Mouse (Mus musculus) neural tube, embryonic 13.5 days (tissue): ENCODE data around the gene Bicral. TPM values are rescaled to one million over a fixed set of nuclear protein-coding genes. Genes with fewer than 3 reads are reported as not detected.
A peak's percentile ranks its signal among the peaks of the same experiment; 100 is the strongest.

Experiments
- ATAC-seq: fragments of 200-750 bp; cut with Nextera tagmentation; 2 replicates; pipeline ENCODE4 v1.8.0; 2017; ENCODE audit warnings: low read depth, mild to moderate bottlenecking, moderate TSS enrichment, moderate library complexity
- H3K27ac ChIP-seq: fragments of 300-500 bp; sonication (generic); replicated peaks from 2 replicates; pipeline ENCODE4 v1.5.1; 2015; ENCODE audit warnings: moderate library complexity, mild to moderate bottlenecking, inconsistent platforms
- H3K27me3 ChIP-seq: fragments of 300-500 bp; sonication (generic); 2 replicates; pipeline ENCODE4 v1.6.1; 2015; ENCODE audit warnings: mild to moderate bottlenecking, inconsistent platforms
- H3K36me3 ChIP-seq: fragments of 300-500 bp; sonication (generic); 2 replicates; pipeline ENCODE4 v1.6.1; 2015; ENCODE audit warnings: mild to moderate bottlenecking, inconsistent platforms
- H3K4me1 ChIP-seq: fragments of 300-500 bp; sonication (generic); replicated peaks from 2 replicates; pipeline ENCODE4 v1.6.1; 2015; ENCODE audit warnings: inconsistent platforms
- H3K4me2 ChIP-seq: fragments of 300-500 bp; sonication (generic); 2 replicates; pipeline ENCODE4 v1.6.1; 2015; ENCODE audit warnings: inconsistent platforms, mild to moderate bottlenecking, moderate library complexity
- H3K4me3 ChIP-seq: fragments of 300-500 bp; sonication (generic); 2 replicates; pipeline ENCODE4 v1.5.1; 2015; ENCODE audit warnings: mild to moderate bottlenecking, inconsistent platforms
- H3K9ac ChIP-seq: fragments of 300-500 bp; sonication (generic); 2 replicates; pipeline ENCODE4 v1.6.1; 2015; ENCODE audit warnings: moderate library complexity, mild to moderate bottlenecking, inconsistent platforms
- H3K9me3 ChIP-seq: fragments of 300-500 bp; sonication (generic); 2 replicates; pipeline ENCODE4 v1.6.1; 2016; ENCODE audit warnings: inconsistent platforms
- WGBS: fragments of 180-500 bp; shearing (Covaris S2); methylation state at CpG from one replicate; pipeline ENCODE4 v1.1.7; 2015; 5-methylcytosine and 5-hydroxymethylcytosine counted together
- polyA plus RNA-seq: library from polyadenylated mRNA; unstranded; fragments of >200 nt; fragmentation: Nextera tagmentation; extraction: Ambion mirVana; gene quantifications from 2 replicates; pipeline ENCODE4 v1.2.1, GENCODE M21; 2015

Gene Bicral
- polyA plus RNA-seq, 1 experiment from 2014 or later = 6.5 TPM

GRCm38 (mm10) chr17:46885910-46886643 lies 27.8 kb upstream of the Bicral start:
- Histone ChIP-seq H3K36me3 (no peaks in the 10 kb centered on the region), H3K9ac (no peak overlapping the region), H3K27me3 (no peaks in the 10 kb centered on the region), H3K9me3 (no peaks in the 10 kb centered on the region), H3K4me2 (no peak overlapping the region), H3K4me3 (no peak overlapping the region), H3K4me1 (peaks cover 9% of the 10 kb centered on the region), H3K27ac (no peak overlapping the region)
- no peak for ATAC-seq
- 64% methylated on average over 17 of the region's 17 CpGs for WGBS

DNA sequence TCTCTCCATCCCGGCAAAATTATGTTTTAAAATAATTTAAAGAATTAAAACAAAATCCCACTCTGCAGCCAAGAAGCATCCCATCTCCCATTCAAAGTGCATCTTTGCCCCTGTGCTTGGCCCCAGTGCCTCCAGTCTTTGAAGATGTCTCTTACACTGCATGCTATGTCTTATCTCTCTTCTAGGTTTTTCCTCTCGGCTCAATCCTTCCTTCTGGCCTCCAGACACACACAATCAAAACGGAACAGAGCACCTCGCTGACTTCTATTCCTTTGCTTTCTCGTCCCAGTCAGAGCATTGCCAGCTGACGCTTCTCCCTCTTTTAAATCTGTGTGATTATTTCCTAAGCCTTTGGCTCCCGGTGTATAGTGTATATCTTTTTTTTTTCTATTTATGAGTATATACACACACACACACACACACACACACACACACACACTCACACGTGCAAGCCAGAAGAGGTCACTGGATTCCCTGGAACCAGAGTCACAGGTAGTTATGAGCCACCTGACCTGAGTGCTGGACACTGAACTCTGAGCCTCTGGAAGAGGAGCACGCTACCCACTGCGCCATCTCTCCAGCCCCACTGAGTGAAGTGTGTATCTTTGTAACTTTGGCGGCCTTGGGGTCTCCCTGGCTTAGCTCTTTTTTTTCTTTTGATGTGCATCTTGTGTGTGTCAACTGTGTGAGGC lies 27.1 kb upstream of the Bicral start:
- no peak overlapping the region for H3K9ac ChIP-seq
- H3K4me3 ChIP-seq = no peak overlapping the region
- no peak overlapping the region for H3K4me2 ChIP-seq
- ATAC-seq = no peak
- H3K27me3 ChIP-seq = no peaks in the 10 kb centered on the region
- H3K9me3 ChIP-seq = no peaks in the 10 kb centered on the region
- no peak overlapping the region for H3K27ac ChIP-seq
- 90% methylated on average over 11 of the region's 11 CpGs for WGBS
- H3K36me3 ChIP-seq = no peaks in the 10 kb centered on the region
- H3K4me1 ChIP-seq = peaks cover 9% of the 10 kb centered on the region

GRCm38 (mm10) chr17:46884766-46885165 lies 26.5 kb upstream of the Bicral start:
- H3K27me3 ChIP-seq = no peaks in the 10 kb centered on the region
- WGBS = 92% methylated on average over 6 of the region's 6 CpGs
- no peak for ATAC-seq
- no peaks in the 10 kb centered on the region for H3K9me3 ChIP-seq
- H3K36me3 ChIP-seq = no peaks in the 10 kb centered on the region
- H3K9ac ChIP-seq = no peak overlapping the region
- no peak overlapping the region for H3K4me2 ChIP-seq
- no peak overlapping the region for H3K4me3 ChIP-seq
- H3K27ac ChIP-seq = no peak overlapping the region
- peaks cover 13% of the 10 kb centered on the region for H3K4me1 ChIP-seq

DNA sequence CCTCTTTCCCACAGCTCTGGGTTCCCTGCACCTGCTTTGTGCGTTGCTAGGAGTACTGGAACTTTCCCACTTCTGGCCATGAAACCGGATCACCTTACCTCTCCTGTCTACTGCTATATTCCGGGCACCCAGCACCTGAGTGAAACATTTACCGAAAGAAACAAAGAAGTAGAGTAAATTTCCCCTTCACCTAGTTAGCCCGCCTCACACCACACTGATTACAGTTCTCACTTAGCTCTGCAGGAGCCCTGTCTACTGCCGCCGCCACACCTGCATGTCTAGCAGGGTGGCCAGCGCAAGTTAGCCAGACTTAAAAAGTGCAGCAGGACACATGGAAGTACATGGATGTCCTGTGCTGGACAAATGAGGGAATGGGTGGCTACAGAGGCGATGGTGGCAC lies 24.8 kb upstream of the Bicral start:
- no peaks in the 10 kb centered on the region for H3K27me3 ChIP-seq
- H3K4me1 ChIP-seq = peaks cover 9% of the 10 kb centered on the region
- H3K4me3 ChIP-seq = no peak overlapping the region
- no peak overlapping the region for H3K9ac ChIP-seq
- no peak overlapping the region for H3K4me2 ChIP-seq
- H3K36me3 ChIP-seq = no peaks in the 10 kb centered on the region
- no peak overlapping the region for H3K27ac ChIP-seq
- no peaks in the 10 kb centered on the region for H3K9me3 ChIP-seq
- ATAC-seq = no peak
- 91% methylated on average over 9 of the region's 9 CpGs for WGBS

- Histone ChIP-seq H3K27ac (no peak overlapping the region), H3K4me3 (no peak overlapping the region), H3K4me2 (no peak overlapping the region), H3K36me3 (no peaks in the 10 kb centered on the region), H3K4me1 (peaks cover 9% of the 10 kb centered on the region), H3K9me3 (no peaks in the 10 kb centered on the region), H3K9ac (no peak overlapping the region), H3K27me3 (no peaks in the 10 kb centered on the region)
- WGBS = 81% methylated on average over 6 of the region's 6 CpGs
- no peak for ATAC-seq
These were observed 23.4 kb upstream of the Bicral start for GRCm38 (mm10) chr17:46881728-46882127.

DNA sequence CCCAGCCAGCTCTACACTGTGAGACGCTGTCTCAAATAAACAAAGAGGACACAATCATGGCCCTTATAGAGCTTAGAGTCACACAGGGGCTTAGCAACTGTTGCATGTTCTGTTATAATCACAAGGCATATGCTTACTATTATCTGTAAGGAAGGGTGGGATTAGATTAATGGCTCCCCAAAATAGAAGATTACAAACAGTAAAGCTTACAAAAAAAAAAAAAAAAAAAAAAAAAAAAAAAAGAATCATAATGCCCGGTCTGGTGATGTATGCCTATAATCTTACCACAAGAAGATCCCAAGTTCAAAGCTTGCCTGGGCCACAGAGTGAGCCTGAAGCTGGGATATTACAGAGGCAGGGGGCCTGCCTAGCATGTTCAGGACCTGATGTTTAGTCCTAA lies 22.0 kb upstream of the Bicral start:
- 0 out of 2 replicates have a peak, but pooled peaks have one; percentile 13 for ATAC-seq
- Histone ChIP-seq H3K4me1 (peaks cover 9% of the 10 kb centered on the region), H3K27me3 (no peaks in the 10 kb centered on the region), H3K4me3 (no peak overlapping the region), H3K27ac (peak overlapping the region; percentile 7; the same call in 1 of the 2 replicates), H3K36me3 (no peaks in the 10 kb centered on the region), H3K9ac (no peak overlapping the region), H3K9me3 (no peaks in the 10 kb centered on the region), H3K4me2 (no peak overlapping the region)
- 68% methylated on average over 2 of the region's 2 CpGs for WGBS

DNA sequence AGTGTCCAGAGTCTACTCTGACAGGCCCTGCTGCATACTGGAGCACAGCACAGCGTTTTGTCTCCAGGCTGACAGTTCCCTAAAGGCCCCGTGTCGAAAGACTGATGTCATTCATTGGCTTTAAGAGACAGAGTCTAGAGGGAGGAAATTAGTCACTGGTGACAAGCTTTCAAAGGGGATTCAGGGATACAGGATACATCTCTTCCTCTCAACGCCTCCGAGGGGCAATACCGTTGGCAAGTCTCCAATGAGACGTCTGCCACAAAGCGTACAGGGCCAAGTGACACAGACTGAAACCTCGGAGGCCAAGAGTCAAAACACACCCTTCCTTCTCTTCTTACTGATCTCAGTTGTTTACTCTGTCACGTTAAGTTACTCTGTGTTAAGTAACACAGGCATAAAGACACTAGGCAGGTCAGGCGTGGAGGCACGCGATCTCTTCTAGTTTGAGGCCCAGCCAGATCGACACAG lies 21.6 kb upstream of the Bicral start:
- no peaks in the 10 kb centered on the region for H3K36me3 ChIP-seq
- peak; percentile 64 for ATAC-seq

GRCm38 (mm10) chr17:46877061-46877460 lies 18.8 kb upstream of the Bicral start:
- no peak overlapping the region for H3K4me3 ChIP-seq
- H3K36me3 ChIP-seq = no peaks in the 10 kb centered on the region
- peaks cover 20% of the 10 kb centered on the region for H3K4me1 ChIP-seq
- H3K4me2 ChIP-seq = no peak overlapping the region
- no peak for ATAC-seq
- no peak overlapping the region for H3K9ac ChIP-seq
- H3K9me3 ChIP-seq = no peaks in the 10 kb centered on the region
- no peaks in the 10 kb centered on the region for H3K27me3 ChIP-seq
- WGBS = 69% methylated on average over 5 of the region's 5 CpGs
- no peak overlapping the region for H3K27ac ChIP-seq

More for the DNA sequence above, 21.6 kb upstream of the Bicral start:
- H3K4me1 ChIP-seq = peaks cover 9% of the 10 kb centered on the region
- H3K27ac ChIP-seq = peak overlapping the region; percentile 7; the same call in 1 of the 2 replicates
- no peak overlapping the region for H3K4me3 ChIP-seq
- H3K4me2 ChIP-seq = no peak overlapping the region
- no peak overlapping the region for H3K9ac ChIP-seq
- H3K27me3 ChIP-seq = no peaks in the 10 kb centered on the region
- H3K9me3 ChIP-seq = no peaks in the 10 kb centered on the region
- 33% methylated on average over 14 of the region's 14 CpGs for WGBS

- Histone ChIP-seq H3K4me3 (no peak overlapping the region), H3K27ac (no peak overlapping the region), H3K4me1 (peaks cover 20% of the 10 kb centered on the region), H3K27me3 (no peaks in the 10 kb centered on the region), H3K9ac (no peak overlapping the region), H3K36me3 (no peaks in the 10 kb centered on the region), H3K4me2 (no peak overlapping the region), H3K9me3 (no peaks in the 10 kb centered on the region)
- no peak for ATAC-seq
- WGBS = 61% methylated on average over 8 of the region's 8 CpGs
These were observed 18.2 kb upstream of the Bicral start for GRCm38 (mm10) chr17:46876371-46876950.

DNA sequence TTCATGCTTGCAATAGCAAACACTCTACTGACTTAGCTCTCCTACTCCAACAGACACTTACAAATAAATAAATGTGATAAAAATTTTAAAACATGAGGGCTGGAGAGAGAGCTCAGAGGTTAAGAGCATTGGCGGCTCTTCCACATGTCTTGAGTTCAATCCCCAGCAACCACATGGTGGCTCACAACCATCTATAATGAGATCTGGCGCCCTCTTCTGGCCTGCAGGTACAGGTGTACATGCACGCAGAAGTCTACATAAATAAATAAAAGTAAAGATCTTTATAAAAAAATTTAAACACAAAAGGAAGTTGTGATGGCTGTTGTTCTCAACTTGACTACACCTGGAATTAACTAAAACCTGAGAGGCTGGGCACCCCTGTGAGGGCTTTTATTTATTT lies 17.3 kb upstream of the Bicral start:
- Histone ChIP-seq H3K4me3 (no peak overlapping the region), H3K9ac (no peak overlapping the region), H3K27me3 (no peaks in the 10 kb centered on the region), H3K4me2 (no peak overlapping the region), H3K9me3 (no peaks in the 10 kb centered on the region), H3K4me1 (peaks cover 20% of the 10 kb centered on the region), H3K36me3 (no peaks in the 10 kb centered on the region), H3K27ac (no peak overlapping the region)
- WGBS = 74% methylated on average over 3 of the region's 3 CpGs
- no peak for ATAC-seq

DNA sequence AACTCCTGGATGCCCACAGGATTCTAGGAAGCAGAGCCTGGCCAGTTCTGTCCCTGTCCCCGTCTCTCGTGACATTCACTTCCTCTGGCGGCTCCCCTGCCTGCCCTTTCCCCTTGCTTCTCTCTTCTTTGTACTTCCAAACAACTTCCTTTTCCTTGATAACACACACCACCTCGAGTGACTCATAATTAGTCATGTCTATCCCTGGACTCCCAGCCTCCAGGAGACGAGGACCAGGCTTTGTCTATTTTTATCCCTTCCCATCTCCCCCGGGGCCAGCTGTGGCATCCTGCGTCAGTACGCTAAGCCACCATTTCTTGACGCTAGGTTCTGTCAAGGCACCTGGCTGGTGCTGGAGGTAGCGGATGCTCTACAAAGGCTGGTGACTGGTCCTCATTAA lies 15.9 kb upstream of the Bicral start:
- H3K27me3 ChIP-seq = no peaks in the 10 kb centered on the region
- WGBS = 51% methylated on average over 10 of the region's 10 CpGs
- H3K9me3 ChIP-seq = no peaks in the 10 kb centered on the region
- ATAC-seq = no peak
- no peaks in the 10 kb centered on the region for H3K36me3 ChIP-seq
- H3K27ac ChIP-seq = 0 out of 2 replicates have a peak overlapping the region, but pooled peaks have one; percentile 13
- peaks cover 11% of the 10 kb centered on the region; the same call in 1 of the 2 replicates for H3K4me1 ChIP-seq
- no peak overlapping the region for H3K9ac ChIP-seq
- no peak overlapping the region for H3K4me2 ChIP-seq
- H3K4me3 ChIP-seq = no peak overlapping the region

DNA sequence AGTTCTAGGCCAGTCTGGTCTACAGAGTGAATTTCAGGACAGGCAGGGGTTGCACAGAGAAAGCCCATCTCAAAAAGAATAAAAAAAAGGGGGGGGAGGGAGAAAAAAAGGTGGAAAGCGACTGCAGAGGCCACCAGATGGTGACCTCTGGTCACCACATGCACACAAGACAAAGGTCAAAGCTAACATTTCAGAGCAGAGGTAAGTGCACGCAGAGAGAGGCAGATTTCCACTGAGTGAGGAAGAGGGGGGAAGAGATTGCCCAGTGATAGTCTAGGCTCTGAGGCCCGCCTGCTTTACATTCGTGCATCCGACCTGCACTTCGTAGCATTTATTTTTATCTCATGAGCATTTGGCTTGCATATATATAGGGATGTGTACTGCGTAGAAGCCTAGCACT lies 14.5 kb upstream of the Bicral start:
- no peak for ATAC-seq
- no peaks in the 10 kb centered on the region for H3K27me3 ChIP-seq
- H3K4me2 ChIP-seq = no peak overlapping the region
- H3K9me3 ChIP-seq = no peaks in the 10 kb centered on the region
- H3K36me3 ChIP-seq = no peaks in the 10 kb centered on the region
- no peak overlapping the region for H3K4me3 ChIP-seq
- no peak overlapping the region for H3K27ac ChIP-seq
- WGBS = 83% methylated on average over 7 of the region's 7 CpGs
- peaks cover 11% of the 10 kb centered on the region; the same call in 1 of the 2 replicates for H3K4me1 ChIP-seq
- 0 out of 2 replicates have a peak overlapping the region, but pooled peaks have one; percentile 26 for H3K9ac ChIP-seq
